Mouse (Mus musculus) granulocyte monocyte progenitor cell, adult 5-6 weeks (primary cell): ENCODE measurements around the gene Ssbp3. TPM values are rescaled to one million over a fixed set of nuclear protein-coding genes. Genes with fewer than 3 reads are reported as not detected.

ENCODE experiments used
- ATAC-seq: replicated peaks from 2 replicates; pipeline ENCODE4 v1.8.0; 2016; ENCODE audit warnings: mild to moderate bottlenecking, moderate TSS enrichment, inconsistent platforms; ENCODE audit not compliant: poor library complexity, severe bottlenecking
- total RNA-seq, 2 experiments: library from RNA; stranded (forward) in 1 of 2; stranded (reverse) in 1 of 2; fragments of 200-712, 200-1000 nt in 1 of 2; fragments of >200 nt in 1 of 2; fragmentation: Nextera tagmentation in 1 of 2; gene quantifications; 2 replicates each; pipeline ENCODE4 v1.2.3; 2014 to 2017

The Ssbp3 gene
- total RNA-seq, 2 experiments from 2014 or later: 19.2 to 43.2 TPM

- no peak for ATAC-seq
These were observed 165.0 kb downstream of the Ssbp3 start for GRCm38 (mm10) chr4:107075456-107075855.

GRCm38 (mm10) chr4:107078894-107079293 is 168.4 kb downstream of the Ssbp3 start:
- no peak for ATAC-seq

GRCm38 (mm10) chr4:107079716-107080115 is 169.2 kb downstream of the Ssbp3 start:
- ATAC-seq: no peak

GRCm38 (mm10) chr4:107082185-107082584 is 171.7 kb downstream of the Ssbp3 start:
- peak; percentile 80 for ATAC-seq

- no peak for ATAC-seq
These were observed 172.6 kb downstream of the Ssbp3 start for GRCm38 (mm10) chr4:107083126-107083525.

GRCm38 (mm10) chr4:107084343-107084742 is 173.8 kb downstream of the Ssbp3 start:
- ATAC-seq: no peak; the same call in 1 of the 2 replicates

GRCm38 (mm10) chr4:107084858-107085257 is 174.4 kb downstream of the Ssbp3 start:
- ATAC-seq: no peak

GRCm38 (mm10) chr4:107091696-107092095 is 181.2 kb downstream of the Ssbp3 start:
- no peak for ATAC-seq

GRCm38 (mm10) chr4:107094484-107095187 is 184.1 kb downstream of the Ssbp3 start:
- peak; percentile 34 for ATAC-seq

- peak; percentile 73 for ATAC-seq
These were observed 185.5 kb downstream of the Ssbp3 start for GRCm38 (mm10) chr4:107096043-107096442.

- ATAC-seq: no peak
These were observed 186.4 kb downstream of the Ssbp3 start, which contains the start of gene Cdcp2 for GRCm38 (mm10) chr4:107096841-107097373. Cdcp2 (plus strand) TSS chr4:107096891.

- no peak for ATAC-seq
These were observed 187.4 kb downstream of the Ssbp3 start for GRCm38 (mm10) chr4:107097871-107098270.

- ATAC-seq: no peak
These were observed 187.9 kb downstream of the Ssbp3 start for GRCm38 (mm10) chr4:107098375-107098774.

GRCm38 (mm10) chr4:107098791-107099525 is 188.5 kb downstream of the Ssbp3 start:
- ATAC-seq: no peak

Other genes with a start within 250 kb of the Ssbp3 start
- gene Ttc4, start 231.8 kb upstream of the Ssbp3 start, total RNA-seq (2014; fragmentation: Nextera tagmentation): 32.9 and 48.9 TPM in 2 replicates
- gene Ttc4, start 231.8 kb upstream of the Ssbp3 start, total RNA-seq (2017): 31.5 and 32.6 TPM in 2 replicates
- gene Mroh7, start 179.8 kb upstream of the Ssbp3 start, total RNA-seq (2014; fragmentation: Nextera tagmentation): not detected in 2 replicates
- gene Mroh7, start 179.8 kb upstream of the Ssbp3 start, total RNA-seq (2017): not detected in 2 replicates
- gene Fam151a, start 176.8 kb upstream of the Ssbp3 start, total RNA-seq (2014; fragmentation: Nextera tagmentation): not detected in 2 replicates
- gene Fam151a, start 176.8 kb upstream of the Ssbp3 start, total RNA-seq (2017): not detected in 2 replicates
- 5.0 and 5.9 TPM in 2 replicates for gene Acot11, start 105.7 kb upstream of the Ssbp3 start, total RNA-seq (2014; fragmentation: Nextera tagmentation)
- gene Acot11, start 105.7 kb upstream of the Ssbp3 start, total RNA-seq (2017): 2.2 and 4.9 TPM in 2 replicates
- gene Mrpl37, start 156.2 kb downstream of the Ssbp3 start, total RNA-seq (2014; fragmentation: Nextera tagmentation): 78.5 and 105 TPM in 2 replicates
- gene Mrpl37, start 156.2 kb downstream of the Ssbp3 start, total RNA-seq (2017): 56.6 and 61.0 TPM in 2 replicates
- gene Cyb5rl, start 156.3 kb downstream of the Ssbp3 start, total RNA-seq (2014; fragmentation: Nextera tagmentation): 8.8 and 10.4 TPM in 2 replicates
- gene Cyb5rl, start 156.3 kb downstream of the Ssbp3 start, total RNA-seq (2017): 7.2 and 10.9 TPM in 2 replicates
- gene Cdcp2, start 186.2 kb downstream of the Ssbp3 start, total RNA-seq (2014; fragmentation: Nextera tagmentation): not detected in 2 replicates
- gene Cdcp2, start 186.2 kb downstream of the Ssbp3 start, total RNA-seq (2017): not detected in 2 replicates